Mouse (Mus musculus) G1E (cell line): ENCODE measurements around the gene Slc16a4. TPM values are rescaled to one million over a fixed set of nuclear protein-coding genes. Genes with fewer than 3 reads are reported as not detected.

Source experiments
- ATAC-seq: 2 replicates; pipeline ENCODE4 v1.8.0; 2016; ENCODE audit warnings: mild to moderate bottlenecking; ENCODE audit not compliant: insufficient number of reproducible peaks, poor library complexity, low FRiP score, severe bottlenecking; ENCODE audit errors: extremely low read depth
- DNase-seq: peaks from one replicate; pipeline ENCODE4 v3.0.0; 2012; ENCODE audit warnings: low spot score
- H3K27me3 ChIP-seq: 2 replicates; pipeline ENCODE4 v1.6.1; 2012; ENCODE audit warnings: mild to moderate bottlenecking, low read length, inconsistent platforms; ENCODE audit not compliant: insufficient read depth
- H3K36me3 ChIP-seq: replicated peaks from 2 replicates; pipeline ENCODE3; 2012; ENCODE audit warnings: mild to moderate bottlenecking, inconsistent platforms
- H3K4me1 ChIP-seq: 2 replicates; pipeline ENCODE4 v1.6.1; 2012; ENCODE audit warnings: low read depth, low read length, inconsistent platforms, mixed read lengths; ENCODE audit not compliant: insufficient read depth
- H3K4me3 ChIP-seq: 2 replicates; pipeline ENCODE4 v1.5.1; 2012; ENCODE audit warnings: low read depth, mild to moderate bottlenecking, inconsistent platforms, low read length, moderate library complexity, mixed read lengths
- H3K9me3 ChIP-seq: replicated peaks from 2 replicates; pipeline ENCODE4 v1.6.1; 2012; ENCODE audit warnings: inconsistent platforms
- CTCF ChIP-seq: IDR thresholded peaks from 2 replicates; pipeline ENCODE4 v1.5.1; 2012; ENCODE audit warnings: low read depth, low read length, inconsistent platforms, mixed read lengths
- GATA1 ChIP-seq: IDR thresholded peaks from 2 replicates; pipeline ENCODE4 v1.6.1; 2012; ENCODE audit warnings: borderline replicate concordance, low read length, inconsistent platforms, mixed read lengths
- GATA2 ChIP-seq: IDR thresholded peaks from 2 replicates; pipeline ENCODE4 v1.6.1; 2012; ENCODE audit warnings: low read depth, low read length, inconsistent platforms, borderline replicate concordance
- POLR2AphosphoS5 ChIP-seq: IDR thresholded peaks from 2 replicates; pipeline ENCODE4 v1.6.1; 2012; ENCODE audit warnings: low read depth, low read length, inconsistent platforms; ENCODE audit not compliant: insufficient replicate concordance
- TAL1 ChIP-seq: conservative IDR thresholded peaks from 2 replicates; pipeline ENCODE4 v1.6.1; 2012; ENCODE audit warnings: low read depth, low read length, inconsistent platforms, mixed read lengths
- polyA plus RNA-seq: library from polyadenylated mRNA; stranded (reverse); fragments of >175 nt; gene quantifications from 2 replicates; pipeline ENCODE4 v1.2.3, GENCODE M21; 2012
- total RNA-seq, 2 experiments: library from RNA; stranded (forward) in 1 of 2; stranded (reverse) in 1 of 2; fragments of 200-1000 nt in 1 of 2; fragments of >200 nt in 1 of 2; fragmentation: Nextera tagmentation in 1 of 2; gene quantifications; 2 replicates each; pipeline ENCODE4 v1.2.3; 2014 to 2017

Slc16a4 gene
- total RNA-seq (2014; fragmentation: Nextera tagmentation) (not detected in 2 replicates), total RNA-seq (2017) (0.22 and 0.29 TPM in 2 replicates), polyA plus RNA-seq (not detected in 2 replicates)

- DNase-seq, result no peak
- no peak for ATAC-seq
- no peak for TF ChIP-seq CTCF
- TF ChIP-seq TAL1, result no peak
- TF ChIP-seq POLR2AphosphoS5, result no peak
- no peak for TF ChIP-seq GATA1
- no peak for TF ChIP-seq GATA2
- H3K4me3 ChIP-seq, result no peak within 1 kb of the TSS
- H3K4me1 ChIP-seq, result no peaks in the 10 kb centered on the region
- H3K27me3 ChIP-seq, result no peaks in the 10 kb centered on the region
- peaks cover 64% of the 10 kb centered on the region for H3K36me3 ChIP-seq
- H3K9me3 ChIP-seq, result no peaks in the 10 kb centered on the region
These were observed at the start of gene Slc16a4 for GRCm38 (mm10) chr3:107290764-107291381. Slc16a4 (plus strand) TSS chr3:107291230.

DNA sequence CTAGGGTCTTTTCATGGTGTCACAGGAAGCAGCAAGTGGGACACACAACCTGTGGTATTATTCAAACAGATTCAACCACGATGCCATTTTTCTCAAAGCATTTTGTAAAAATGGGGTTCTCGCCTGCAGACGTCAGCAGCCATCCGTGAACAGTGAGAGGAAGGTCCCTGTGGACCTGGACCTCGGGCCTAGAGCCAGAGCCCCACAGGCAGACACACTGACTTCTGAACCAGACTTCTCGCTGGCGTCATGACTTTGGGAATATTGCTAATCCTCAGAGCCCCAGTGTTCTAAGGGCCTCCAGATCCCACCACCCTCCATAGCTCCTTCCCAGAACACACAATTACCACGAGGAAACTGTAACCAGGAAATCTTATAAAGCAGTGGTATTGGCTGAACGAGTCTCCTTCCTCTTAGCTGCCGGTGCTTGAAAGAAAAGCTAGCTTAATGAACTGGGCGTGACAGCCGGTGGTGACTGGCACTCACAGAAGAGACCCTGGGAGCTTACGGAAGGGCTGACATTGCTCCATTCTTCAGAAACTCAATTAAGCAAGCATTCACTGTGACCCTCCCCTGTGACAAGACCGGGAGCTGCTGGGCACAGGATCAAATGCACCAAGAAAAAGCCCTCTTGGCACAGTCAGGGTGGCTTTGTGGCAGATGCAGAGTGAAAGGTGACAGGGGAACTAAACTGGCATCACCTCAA, 49.5 kb upstream of the Slc16a4 start:
- TF ChIP-seq GATA1 (no peak), TAL1 (no peak), GATA2 (no peak), CTCF (no peak)
- DNase-seq (no peak), ATAC-seq (no peak)
- Histone ChIP-seq H3K36me3 (no peaks in the 10 kb centered on the region), H3K4me1 (no peaks in the 10 kb centered on the region), H3K4me3 (no peak overlapping the region), H3K9me3 (no peaks in the 10 kb centered on the region), H3K27me3 (peaks cover 37% of the 10 kb centered on the region)

- Histone ChIP-seq H3K36me3 (no peaks in the 10 kb centered on the region), H3K27me3 (peaks cover 48% of the 10 kb centered on the region), H3K4me3 (no peak overlapping the region), H3K9me3 (no peaks in the 10 kb centered on the region), H3K4me1 (no peaks in the 10 kb centered on the region)
- DNase-seq (no peak), ATAC-seq (no peak)
- TF ChIP-seq GATA1 (no peak), TAL1 (no peak), POLR2AphosphoS5 (no peak), CTCF (no peak), GATA2 (no peak)
These were observed 44.2 kb upstream of the Slc16a4 start for GRCm38 (mm10) chr3:107246876-107247275.

DNA sequence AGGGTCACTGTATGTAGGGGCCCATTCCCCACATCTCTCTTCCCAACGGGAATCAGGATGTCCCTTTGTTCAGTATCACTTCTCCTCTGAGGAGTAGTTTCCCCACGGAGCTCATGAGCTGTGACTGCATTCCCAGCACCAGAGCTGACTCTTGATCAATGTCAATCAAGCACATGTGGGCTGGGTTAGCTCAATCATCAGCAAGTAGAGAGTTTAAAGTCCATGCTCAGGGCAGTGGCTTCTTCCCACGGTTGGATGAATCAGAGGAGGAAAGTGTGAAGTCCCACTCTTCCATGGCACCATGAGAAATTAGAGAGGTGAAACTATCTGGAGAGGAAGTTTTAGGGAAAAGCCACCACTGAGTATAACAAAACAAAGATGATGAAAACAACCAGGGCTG, 42.0 kb upstream of the Slc16a4 start:
- Histone ChIP-seq H3K27me3 (peaks cover 50% of the 10 kb centered on the region), H3K4me1 (no peaks in the 10 kb centered on the region), H3K36me3 (no peaks in the 10 kb centered on the region), H3K9me3 (no peaks in the 10 kb centered on the region), H3K4me3 (no peak overlapping the region)
- DNase-seq, result no peak
- ATAC-seq, result no peak
- TF ChIP-seq TAL1, result no peak
- TF ChIP-seq GATA1, result no peak
- TF ChIP-seq POLR2AphosphoS5, result no peak
- no peak for TF ChIP-seq CTCF
- no peak for TF ChIP-seq GATA2

- H3K4me3 ChIP-seq, result no peak overlapping the region
- no peak for DNase-seq
- H3K4me1 ChIP-seq, result no peaks in the 10 kb centered on the region
- no peak for TF ChIP-seq CTCF
- TF ChIP-seq POLR2AphosphoS5, result no peak
- TF ChIP-seq GATA2, result no peak
- no peak for TF ChIP-seq TAL1
- no peak for TF ChIP-seq GATA1
- no peaks in the 10 kb centered on the region for H3K9me3 ChIP-seq
- H3K36me3 ChIP-seq, result no peaks in the 10 kb centered on the region
- no peak for ATAC-seq
- peaks cover 38% of the 10 kb centered on the region for H3K27me3 ChIP-seq
These were observed 40.7 kb upstream of the Slc16a4 start for GRCm38 (mm10) chr3:107250320-107250719.

- peaks cover 35% of the 10 kb centered on the region for H3K27me3 ChIP-seq
- H3K4me3 ChIP-seq, result no peak overlapping the region
- H3K9me3 ChIP-seq, result no peaks in the 10 kb centered on the region
- no peak for DNase-seq
- no peaks in the 10 kb centered on the region for H3K4me1 ChIP-seq
- ATAC-seq, result no peak
- TF ChIP-seq POLR2AphosphoS5, result no peak
- TF ChIP-seq GATA2, result no peak
- no peak for TF ChIP-seq TAL1
- no peak for TF ChIP-seq CTCF
- no peak for TF ChIP-seq GATA1
- no peaks in the 10 kb centered on the region for H3K36me3 ChIP-seq
These were observed 39.0 kb upstream of the Slc16a4 start for GRCm38 (mm10) chr3:107252035-107252434.
